Mouse (Mus musculus): Measurements from ENCODE around the gene Metrnl.

Metrnl gene

GRCm38 (mm10) chr11:121734892-121735291 is 33.5 kb downstream of the Metrnl start:
- no peak for DNase-seq (ENCODE audit: low spot score in 2 of 2)

- no peak for DNase-seq (ENCODE audit: low spot score in 2 of 2)
These were observed 37.3 kb downstream of the Metrnl start for GRCm38 (mm10) chr11:121738616-121739015.

GRCm38 (mm10) chr11:121740906-121741305 is 39.6 kb downstream of the Metrnl start:
- DNase-seq (ENCODE audit: low spot score in 2 of 2), result no peak

- no peak for DNase-seq (ENCODE audit: low spot score in 2 of 2)
These were observed 40.1 kb downstream of the Metrnl start for GRCm38 (mm10) chr11:121741433-121741832.

- no peak for DNase-seq (ENCODE audit: low spot score in 2 of 2)
These were observed 41.8 kb downstream of the Metrnl start for GRCm38 (mm10) chr11:121743113-121743512.

- DNase-seq (ENCODE audit: low spot score in 2 of 2), result no peak
These were observed 42.7 kb downstream of the Metrnl start for GRCm38 (mm10) chr11:121743915-121744628.

- no peak for DNase-seq (ENCODE audit: low spot score in 2 of 2)
These were observed 45.7 kb downstream of the Metrnl start for GRCm38 (mm10) chr11:121746941-121747494.

- DNase-seq (ENCODE audit: low spot score in 2 of 2), result no peak
These were observed 46.8 kb downstream of the Metrnl start for GRCm38 (mm10) chr11:121748003-121748684.
